26 mouse cellular contexts compared by ENCODE assay signal in genomic region chr6:4665154-4665553, GRCm38 (mm10).
"Had no signal": no experiment of that assay in that cellular context is flagged by ENCODE, and none has a peak within 500 bp of the region (broad histone marks: within the 10 kb centered on the region; RNA-seq: fewer than 3 reads in every experiment).

No protein-coding gene starts in this region.

- H3K4me2 ChIP-seq: heart, embryonic 11.5 days; heart, embryonic 13.5 days; heart, embryonic 15.5 days; hindbrain, embryonic 12.5 days; hindbrain, embryonic 14.5 days; intestine, embryonic 15.5 days; limb, embryonic 13.5 days; limb, embryonic 15.5 days; liver, embryonic 12.5 days had no signal

- H3K9ac ChIP-seq: heart, embryonic 13.5 days; heart, embryonic 15.5 days; hindbrain, embryonic 12.5 days; hindbrain, embryonic 14.5 days; intestine, embryonic 15.5 days; limb, embryonic 13.5 days; limb, embryonic 15.5 days; liver, embryonic 12.5 days had no signal

- H3K27me3 ChIP-seq: heart, embryonic 13.5 days; heart, embryonic 15.5 days; hindbrain, embryonic 12.5 days; intestine, embryonic 15.5 days; limb, embryonic 13.5 days; limb, embryonic 15.5 days had no signal

- DNase-seq: gastrocnemius, adult 2 months; gastrocnemius, postnatal 10 days; gastrocnemius, postnatal 25 days; heart, adult 11 months; heart, adult 2 months; heart, postnatal 4 days; kidney, adult 18-20 months; kidney, adult 8-10 months; kidney, postnatal 10 days; kidney, postnatal 36 days; layer of hippocampus, adult 9-11 months; layer of hippocampus, postnatal 36 days; left cerebral cortex, postnatal 4 days had no signal

- H3K27ac ChIP-seq: gastrocnemius, adult 2 months; heart, adult 2 months; heart, embryonic 13.5 days; heart, embryonic 15.5 days; hindbrain, embryonic 10.5 days; hindbrain, embryonic 12.5 days; hindbrain, embryonic 14.5 days; intestine, embryonic 15.5 days; limb, embryonic 13.5 days; limb, embryonic 15.5 days; liver, embryonic 12.5 days had no signal

- H3K9me3 ChIP-seq: heart, embryonic 13.5 days; heart, embryonic 15.5 days; hindbrain, embryonic 10.5 days; hindbrain, embryonic 12.5 days; intestine, embryonic 15.5 days; limb, embryonic 13.5 days; limb, embryonic 15.5 days; liver, embryonic 12.5 days had no signal

- H3K36me3 ChIP-seq: heart, embryonic 13.5 days; heart, embryonic 15.5 days; hindbrain, embryonic 10.5 days; hindbrain, embryonic 12.5 days; intestine, embryonic 15.5 days; limb, embryonic 13.5 days; limb, embryonic 15.5 days; liver, embryonic 12.5 days had no signal

- H3K4me1 ChIP-seq: heart, embryonic 13.5 days; heart, embryonic 15.5 days; hindbrain, embryonic 12.5 days; intestine, embryonic 15.5 days; limb, embryonic 13.5 days; limb, embryonic 15.5 days had no signal

- ATAC-seq: hindbrain, embryonic 16.5 days; inflammation-experienced regulatory T-cells, adult 6 months; intestine, embryonic 15.5 days; intestine, postnatal 0 days; liver, embryonic 12.5 days had no signal

- H3K4me3 ChIP-seq: gastrocnemius, adult 2 months; heart, adult 2 months; heart, embryonic 13.5 days; heart, embryonic 15.5 days; hindbrain, embryonic 10.5 days; hindbrain, embryonic 12.5 days; intestine, embryonic 15.5 days; limb, embryonic 13.5 days; limb, embryonic 15.5 days; liver, embryonic 12.5 days had no signal
